Mouse (Mus musculus) hindbrain, embryonic 15.5 days (tissue): ENCODE measurements around the gene Mef2d. TPM values are rescaled to one million over a fixed set of nuclear protein-coding genes. Genes with fewer than 3 reads are reported as not detected.

Experiments used
- ATAC-seq: fragments of 200-750 bp; cut with Nextera tagmentation; 2 replicates; pipeline ENCODE4 v1.8.0; 2017; ENCODE audit warnings: low read depth, moderate number of reproducible peaks, moderate TSS enrichment; ENCODE audit not compliant: low FRiP score
- H3K27ac ChIP-seq: fragments of 300-500 bp; sonication (generic); replicated peaks from 2 replicates; pipeline ENCODE4 v1.5.1; 2015; ENCODE audit warnings: mild to moderate bottlenecking, inconsistent platforms
- H3K27me3 ChIP-seq: fragments of 300-500 bp; sonication (generic); 2 replicates; pipeline ENCODE4 v1.6.1; 2015; ENCODE audit warnings: control low read depth, inconsistent platforms
- H3K36me3 ChIP-seq: fragments of 300-500 bp; sonication (generic); 2 replicates; pipeline ENCODE4 v1.6.1; 2015; ENCODE audit warnings: control low read depth, inconsistent platforms
- H3K4me1 ChIP-seq: fragments of 300-500 bp; sonication (generic); replicated peaks from 2 replicates; pipeline ENCODE4 v1.6.1; 2015; ENCODE audit warnings: control low read depth, inconsistent platforms
- H3K4me2 ChIP-seq: fragments of 300-500 bp; sonication (generic); 2 replicates; pipeline ENCODE4 v1.6.1; 2015; ENCODE audit warnings: moderate library complexity, mild to moderate bottlenecking, inconsistent platforms
- H3K4me3 ChIP-seq: fragments of 300-500 bp; sonication (generic); 2 replicates; pipeline ENCODE4 v1.5.1; 2015; ENCODE audit warnings: mild to moderate bottlenecking, inconsistent platforms
- H3K9ac ChIP-seq: fragments of 300-500 bp; sonication (generic); 2 replicates; pipeline ENCODE4 v1.6.1; 2015; ENCODE audit warnings: inconsistent platforms
- H3K9me3 ChIP-seq: fragments of 300-500 bp; sonication (generic); 2 replicates; pipeline ENCODE4 v1.6.1; 2016; ENCODE audit warnings: control low read depth, inconsistent platforms
- WGBS: fragments of 180-500 bp; shearing (Covaris S2); methylation state at CpG from one replicate; pipeline ENCODE4 v1.1.7; 2015; 5-methylcytosine and 5-hydroxymethylcytosine counted together
- polyA plus RNA-seq: library from polyadenylated mRNA; unstranded; fragments of >200 nt; fragmentation: Nextera tagmentation; extraction: Ambion mirVana; gene quantifications from 2 replicates; pipeline ENCODE4 v1.2.1, GENCODE M21; 2015

The Mef2d gene
- polyA plus RNA-seq, 1 experiment from 2014 or later = 23.9 TPM

GRCm38 (mm10) chr3:88125195-88125594 lies 17.0 kb upstream of the Mef2d start:
- Histone ChIP-seq H3K9ac (no peak overlapping the region), H3K9me3 (no peaks in the 10 kb centered on the region), H3K4me2 (no peak overlapping the region), H3K27ac (no peak overlapping the region), H3K4me3 (no peak overlapping the region), H3K27me3 (no peaks in the 10 kb centered on the region), H3K4me1 (no peaks in the 10 kb centered on the region), H3K36me3 (no peaks in the 10 kb centered on the region)
- WGBS = 80% methylated on average over 4 of the region's 4 CpGs
- ATAC-seq = no peak

DNA sequence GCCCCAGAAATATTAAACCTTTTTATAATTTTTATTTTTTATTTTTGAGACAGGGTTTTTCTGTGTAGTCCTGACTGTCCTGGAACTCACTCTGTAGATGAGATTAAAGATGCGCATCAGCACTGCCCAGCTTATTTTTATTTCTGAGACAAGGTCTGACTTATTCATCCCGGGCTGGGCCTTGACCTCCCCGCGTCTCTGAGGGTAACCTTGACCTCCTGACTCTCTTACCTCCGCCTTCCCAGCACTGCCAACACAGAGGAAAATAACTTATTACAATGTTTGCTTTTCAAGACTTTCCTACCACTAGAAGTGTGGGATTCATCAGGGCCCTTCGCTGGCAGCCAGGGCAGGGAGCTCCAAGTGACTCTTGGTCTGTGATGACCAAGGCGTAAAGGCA lies 16.0 kb upstream of the Mef2d start:
- Histone ChIP-seq H3K4me3 (no peak overlapping the region), H3K9ac (no peak overlapping the region), H3K27ac (no peak overlapping the region), H3K36me3 (no peaks in the 10 kb centered on the region), H3K4me1 (no peaks in the 10 kb centered on the region), H3K4me2 (no peak overlapping the region), H3K9me3 (no peaks in the 10 kb centered on the region), H3K27me3 (no peaks in the 10 kb centered on the region)
- ATAC-seq = no peak
- 87% methylated on average over 7 of the region's 7 CpGs for WGBS

DNA sequence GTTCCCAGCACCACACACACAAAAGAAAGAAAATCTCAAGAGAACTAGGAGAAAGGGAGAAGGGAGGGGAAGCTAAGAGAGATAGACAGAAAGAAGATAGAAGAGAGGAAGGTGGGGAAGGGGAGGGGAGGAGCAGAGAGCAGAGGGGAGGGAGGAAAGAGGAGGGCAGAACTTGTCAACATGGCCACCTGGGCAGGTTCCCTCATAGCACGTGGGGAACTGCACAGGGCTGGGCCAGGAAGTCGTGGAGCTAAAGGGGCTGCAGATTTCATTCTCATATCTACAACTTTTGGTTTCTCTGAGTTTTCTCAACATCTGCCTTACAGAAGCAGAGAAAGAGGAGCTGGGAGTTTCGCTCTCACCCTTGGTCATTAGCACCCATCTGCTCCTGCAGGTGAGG lies 14.5 kb upstream of the Mef2d start:
- 73% methylated on average over 3 of the region's 3 CpGs for WGBS
- no peaks in the 10 kb centered on the region for H3K27me3 ChIP-seq
- H3K4me3 ChIP-seq = no peak overlapping the region
- H3K4me1 ChIP-seq = no peaks in the 10 kb centered on the region
- no peak overlapping the region for H3K4me2 ChIP-seq
- no peaks in the 10 kb centered on the region for H3K9me3 ChIP-seq
- no peaks in the 10 kb centered on the region for H3K36me3 ChIP-seq
- H3K27ac ChIP-seq = no peak overlapping the region
- ATAC-seq = no peak
- no peak overlapping the region for H3K9ac ChIP-seq

GRCm38 (mm10) chr3:88128056-88128455 lies 14.1 kb upstream of the Mef2d start:
- H3K4me3 ChIP-seq = no peak overlapping the region
- H3K9ac ChIP-seq = no peak overlapping the region
- no peak overlapping the region for H3K27ac ChIP-seq
- H3K9me3 ChIP-seq = no peaks in the 10 kb centered on the region
- no peaks in the 10 kb centered on the region for H3K27me3 ChIP-seq
- 78% methylated on average over 5 of the region's 5 CpGs for WGBS
- H3K36me3 ChIP-seq = no peaks in the 10 kb centered on the region
- no peaks in the 10 kb centered on the region for H3K4me1 ChIP-seq
- no peak overlapping the region for H3K4me2 ChIP-seq
- ATAC-seq = no peak

- Histone ChIP-seq H3K36me3 (no peaks in the 10 kb centered on the region), H3K27ac (no peak overlapping the region), H3K27me3 (no peaks in the 10 kb centered on the region), H3K4me2 (no peak overlapping the region), H3K4me3 (no peak overlapping the region), H3K4me1 (no peaks in the 10 kb centered on the region), H3K9ac (no peak overlapping the region), H3K9me3 (no peaks in the 10 kb centered on the region)
- ATAC-seq = no peak
- WGBS = 57% methylated on average over 4 of the region's 4 CpGs
These were observed 13.2 kb upstream of the Mef2d start for GRCm38 (mm10) chr3:88129006-88129405.

DNA sequence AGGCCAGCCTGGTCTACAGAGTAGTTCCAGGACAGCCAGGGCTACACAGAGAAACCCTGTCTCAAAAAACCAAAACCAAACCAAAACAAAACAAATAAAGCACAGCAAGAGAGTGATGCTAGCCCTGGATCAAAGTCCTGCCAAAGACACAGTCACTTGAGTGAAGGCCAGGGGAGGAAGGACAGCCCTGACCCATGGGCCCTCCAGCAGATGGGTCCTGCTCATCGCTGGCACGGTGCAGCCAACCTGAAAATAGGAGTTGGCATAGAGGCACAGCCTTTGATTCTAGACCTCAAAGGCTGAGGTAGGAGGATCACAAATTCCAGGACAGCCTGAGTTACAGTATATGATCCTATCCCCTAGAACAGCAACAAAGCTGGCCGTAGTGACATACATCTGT lies 11.1 kb upstream of the Mef2d start:
- Histone ChIP-seq H3K27ac (no peak overlapping the region), H3K4me2 (no peak overlapping the region), H3K27me3 (no peaks in the 10 kb centered on the region), H3K9me3 (no peaks in the 10 kb centered on the region), H3K4me1 (no peaks in the 10 kb centered on the region), H3K36me3 (no peaks in the 10 kb centered on the region), H3K9ac (no peak overlapping the region), H3K4me3 (no peak overlapping the region)
- 97% methylated on average over 3 of the region's 3 CpGs for WGBS
- ATAC-seq = no peak

- ATAC-seq = no peak
- Histone ChIP-seq H3K4me2 (no peak overlapping the region), H3K4me1 (no peaks in the 10 kb centered on the region), H3K9me3 (no peaks in the 10 kb centered on the region), H3K36me3 (no peaks in the 10 kb centered on the region), H3K4me3 (no peak overlapping the region), H3K9ac (no peak overlapping the region), H3K27me3 (no peaks in the 10 kb centered on the region), H3K27ac (no peak overlapping the region)
- WGBS = 64% methylated on average over 2 of the region's 2 CpGs
These were observed 9.7 kb upstream of the Mef2d start for GRCm38 (mm10) chr3:88132492-88132891.

DNA sequence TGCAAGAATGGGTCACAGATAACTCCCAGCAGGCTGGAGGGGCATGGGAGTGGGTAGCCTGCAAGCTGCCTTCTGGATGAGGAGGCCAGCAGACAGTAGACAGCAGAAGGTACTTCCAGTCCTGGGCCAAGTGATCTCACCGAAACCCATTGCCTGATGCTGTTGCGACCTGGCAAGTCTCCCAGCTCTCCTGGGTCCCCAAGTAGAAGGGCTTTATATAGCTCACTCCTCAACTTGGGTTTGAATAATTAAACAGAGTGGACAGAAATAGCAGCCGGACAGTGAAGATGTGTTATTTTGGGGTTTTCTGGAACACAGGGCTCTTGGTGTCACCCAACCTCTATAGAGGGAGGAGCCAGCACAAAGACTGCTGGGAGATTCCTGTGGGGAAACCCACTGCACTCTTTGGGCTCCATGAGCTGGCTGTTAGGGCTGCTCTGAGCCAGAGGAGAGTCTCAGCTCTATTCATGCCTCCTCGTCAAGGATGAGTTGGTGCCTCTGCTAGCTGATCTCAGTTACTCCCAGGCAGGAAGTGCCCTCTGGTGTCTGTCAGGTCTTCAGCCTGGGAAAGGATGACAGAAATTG lies 8.9 kb upstream of the Mef2d start:
- no peak for ATAC-seq
- H3K27ac ChIP-seq = no peak overlapping the region
- H3K9me3 ChIP-seq = no peaks in the 10 kb centered on the region
- peaks cover 4% of the 10 kb centered on the region; the same call in 1 of the 2 replicates for H3K4me1 ChIP-seq
- WGBS = 52% methylated on average over 4 of the region's 4 CpGs
- no peaks in the 10 kb centered on the region for H3K27me3 ChIP-seq
- no peak overlapping the region for H3K9ac ChIP-seq
- H3K36me3 ChIP-seq = no peaks in the 10 kb centered on the region
- no peak overlapping the region for H3K4me2 ChIP-seq
- H3K4me3 ChIP-seq = no peak overlapping the region

- Histone ChIP-seq H3K27ac (no peak overlapping the region), H3K4me3 (no peak overlapping the region), H3K27me3 (0 out of 2 replicates have a peak, but pooled peaks cover 8% of the 10 kb centered on the region), H3K36me3 (no peaks in the 10 kb centered on the region), H3K9ac (no peak overlapping the region), H3K9me3 (no peaks in the 10 kb centered on the region), H3K4me1 (peaks cover 24% of the 10 kb centered on the region), H3K4me2 (no peak overlapping the region)
- ATAC-seq = no peak
- 87% methylated on average over 9 of the region's 9 CpGs for WGBS
These were observed 5.8 kb upstream of the Mef2d start for GRCm38 (mm10) chr3:88136346-88136745.

DNA sequence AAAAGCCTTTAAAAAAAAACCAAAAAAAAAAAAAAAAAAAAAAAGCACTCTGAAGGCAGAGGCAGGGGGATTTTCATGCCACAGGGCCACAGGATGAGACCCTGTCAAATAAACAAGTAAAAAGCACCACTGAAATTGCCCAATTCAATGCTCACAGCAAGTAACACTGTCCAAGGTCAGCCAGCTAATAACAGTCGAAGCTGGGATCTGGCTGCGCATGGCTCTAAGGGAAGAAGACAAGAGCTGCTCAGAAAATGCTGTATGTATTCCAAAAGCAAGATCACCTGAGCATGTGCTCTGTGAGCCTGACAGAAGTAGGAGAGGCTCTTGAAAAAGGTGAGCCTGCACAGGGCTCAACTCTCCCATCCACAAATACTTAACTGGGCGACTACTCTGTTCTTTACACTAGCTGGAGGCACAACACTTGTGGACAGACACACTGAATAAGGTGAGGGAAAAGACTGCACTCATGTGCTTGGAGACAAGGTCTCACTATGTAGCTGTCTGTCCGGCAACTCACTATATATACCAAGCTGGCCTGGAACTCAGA lies 5.2 kb upstream of the Mef2d start:
- ATAC-seq = no peak
- 88% methylated on average over 4 of the region's 4 CpGs for WGBS
- Histone ChIP-seq H3K36me3 (no peaks in the 10 kb centered on the region), H3K27ac (no peak overlapping the region), H3K4me2 (peak overlapping the region; percentile 97; the same call in 1 of the 2 replicates), H3K4me1 (peaks cover 28% of the 10 kb centered on the region), H3K9ac (no peak overlapping the region; the same call in 1 of the 2 replicates), H3K9me3 (no peaks in the 10 kb centered on the region), H3K4me3 (no peak overlapping the region), H3K27me3 (0 out of 2 replicates have a peak, but pooled peaks cover 8% of the 10 kb centered on the region)

- Histone ChIP-seq H3K4me1 (peaks cover 28% of the 10 kb centered on the region), H3K9me3 (no peaks in the 10 kb centered on the region), H3K4me3 (peak overlapping the region; percentile 51), H3K27ac (peak overlapping the region; percentile 99), H3K27me3 (0 out of 2 replicates have a peak, but pooled peaks cover 8% of the 10 kb centered on the region), H3K4me2 (peak overlapping the region; percentile 97), H3K9ac (no peak overlapping the region; the same call in 1 of the 2 replicates), H3K36me3 (no peaks in the 10 kb centered on the region)
- no peak for ATAC-seq
- WGBS = 11% methylated on average over 3 of the region's 3 CpGs
These were observed 4.4 kb upstream of the Mef2d start for GRCm38 (mm10) chr3:88137821-88138220.

DNA sequence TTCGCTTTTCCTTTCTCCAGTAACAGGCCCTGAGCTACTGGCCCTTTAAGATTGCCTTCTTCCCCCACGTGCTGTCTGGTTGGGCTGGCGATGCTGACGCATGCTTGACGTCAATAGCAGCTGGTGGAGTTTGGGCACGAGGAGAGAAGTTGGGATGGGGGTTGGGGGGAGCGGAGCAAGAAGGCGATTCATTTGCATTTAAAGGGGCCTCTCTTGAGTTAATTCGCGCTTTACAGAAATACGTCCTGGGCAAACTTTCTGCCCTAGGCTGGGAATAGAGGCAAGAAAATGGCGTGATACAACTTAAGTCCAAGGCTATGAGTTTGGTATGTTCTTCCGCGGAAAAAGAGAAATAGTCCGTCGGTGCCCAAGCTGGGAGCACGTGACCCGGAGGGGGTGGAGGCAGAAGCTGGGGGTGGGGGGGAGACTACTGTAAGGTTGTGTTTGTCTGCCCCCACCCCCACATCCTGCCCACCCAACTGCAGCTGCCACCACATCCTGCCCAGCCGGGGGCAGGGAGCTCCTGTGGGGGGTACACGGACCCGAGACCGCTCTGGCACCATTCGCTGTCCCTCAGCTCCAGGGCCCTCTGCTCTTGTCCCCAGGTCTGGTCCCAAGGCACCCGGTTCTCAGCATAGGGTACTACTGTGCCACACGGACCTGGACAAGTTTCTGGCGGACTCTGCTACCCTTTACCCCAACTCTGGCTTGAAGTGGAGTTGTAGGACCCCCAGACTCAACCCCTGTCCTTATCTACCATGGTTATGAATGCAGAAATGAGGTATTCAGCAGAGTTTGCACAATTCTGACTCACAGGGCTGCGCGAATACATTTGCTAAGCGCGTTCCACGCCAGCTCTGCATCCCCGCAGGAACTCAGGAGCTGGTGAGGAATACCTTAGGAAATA lies 3.6 kb upstream of the Mef2d start:
- WGBS = under 1% methylated on average over 32 of the region's 32 CpGs
- H3K36me3 ChIP-seq = no peaks in the 10 kb centered on the region
- H3K9me3 ChIP-seq = no peaks in the 10 kb centered on the region
- H3K4me3 ChIP-seq = peak overlapping the region; percentile 51
- peak; percentile 73 for ATAC-seq
- H3K27ac ChIP-seq = peak overlapping the region; percentile 99
- peaks cover 35% of the 10 kb centered on the region for H3K4me1 ChIP-seq
- peak overlapping the region; percentile 52 for H3K9ac ChIP-seq
- H3K4me2 ChIP-seq = peak overlapping the region; percentile 97
- 0 out of 2 replicates have a peak, but pooled peaks cover 8% of the 10 kb centered on the region for H3K27me3 ChIP-seq
